Mouse (Mus musculus) intestine, embryonic 14.5 days (tissue): ENCODE results near the gene Fbxo42. TPM values are rescaled to one million over a fixed set of nuclear protein-coding genes. Genes with fewer than 3 reads are reported as not detected.

Source experiments
- ATAC-seq: fragments of 200-750 bp; cut with Nextera tagmentation; replicated peaks from 2 replicates; pipeline ENCODE4 v1.8.0; 2017; ENCODE audit warnings: low read depth, moderate number of reproducible peaks, moderate TSS enrichment, moderate library complexity; ENCODE audit not compliant: low FRiP score, low TSS enrichment
- DNase-seq: peaks from one replicate; pipeline ENCODE4 v3.0.0-alpha.2; 2018; ENCODE audit warnings: low spot score
- H3K27ac ChIP-seq: fragments of 300-500 bp; sonication (generic); 2 replicates; pipeline ENCODE4 v1.5.1; 2014; ENCODE audit warnings: low read depth, mild to moderate bottlenecking, control low read depth
- H3K27me3 ChIP-seq: fragments of 300-500 bp; sonication (generic); replicated peaks from 2 replicates; pipeline ENCODE4 v1.6.1; 2014; ENCODE audit warnings: low read length, control low read depth; ENCODE audit not compliant: control insufficient read depth, insufficient read depth
- H3K36me3 ChIP-seq: fragments of 300-500 bp; sonication (generic); 2 replicates; pipeline ENCODE4 v1.6.1; 2014; ENCODE audit warnings: low read length, control low read depth; ENCODE audit not compliant: control insufficient read depth, insufficient read depth
- H3K4me1 ChIP-seq: fragments of 300-500 bp; sonication (generic); replicated peaks from 2 replicates; pipeline ENCODE4 v1.6.1; 2014; ENCODE audit warnings: low read length, control low read depth, mixed read lengths; ENCODE audit not compliant: control insufficient read depth, insufficient read depth
- H3K4me2 ChIP-seq: fragments of 300-500 bp; sonication (generic); 2 replicates; pipeline ENCODE4 v1.6.1; 2014; ENCODE audit warnings: low read length
- H3K4me3 ChIP-seq: fragments of 300-500 bp; sonication (generic); 2 replicates; pipeline ENCODE4 v1.5.1; 2014; ENCODE audit warnings: low read depth, low read length, control low read depth, mixed read lengths
- H3K9ac ChIP-seq: fragments of 300-500 bp; sonication (generic); 2 replicates; pipeline ENCODE4 v1.6.1; 2014; ENCODE audit warnings: mild to moderate bottlenecking, low read length
- H3K9me3 ChIP-seq: fragments of 300-500 bp; sonication (generic); 2 replicates; pipeline ENCODE4 v1.6.1; 2016; ENCODE audit warnings: low read length, control low read depth; ENCODE audit not compliant: control insufficient read depth
- WGBS: fragments of 180-500 bp; shearing (Covaris S2); extraction: QIAGEN DNeasy Blood & Tissue Kit; methylation state at CpG from one replicate; pipeline ENCODE4 v1.1.7; 2014; 5-methylcytosine and 5-hydroxymethylcytosine counted together
- polyA plus RNA-seq: library from polyadenylated mRNA; unstranded; fragments of >200 nt; fragmentation: Nextera tagmentation; extraction: Ambion mirVana; gene quantifications from 2 replicates; pipeline ENCODE4 v1.2.1, GENCODE M21; 2014

Gene Fbxo42
- polyA plus RNA-seq, 1 experiment from 2014 or later: 26.0 TPM

- H3K36me3 ChIP-seq: no peaks in the 10 kb centered on the region
- H3K4me3 ChIP-seq: no peak overlapping the region
- WGBS: 71% methylated on average over 4 of the region's 4 CpGs
- no peak overlapping the region for H3K9ac ChIP-seq
- H3K4me2 ChIP-seq: no peak overlapping the region
- no peak for ATAC-seq
- no peak overlapping the region for H3K27ac ChIP-seq
- H3K4me1 ChIP-seq: peaks cover 18% of the 10 kb centered on the region
- no peak for DNase-seq
- no peaks in the 10 kb centered on the region for H3K27me3 ChIP-seq
- no peaks in the 10 kb centered on the region for H3K9me3 ChIP-seq
Measured at GRCm38 (mm10) chr4:141157485-141157884, 9.8 kb downstream of the Fbxo42 start.

- no peak for ATAC-seq
- Histone ChIP-seq H3K4me1 (peaks cover 18% of the 10 kb centered on the region), H3K4me3 (no peak overlapping the region), H3K27me3 (no peaks in the 10 kb centered on the region), H3K27ac (no peak overlapping the region), H3K4me2 (no peak overlapping the region), H3K9ac (no peak overlapping the region), H3K9me3 (no peaks in the 10 kb centered on the region), H3K36me3 (no peaks in the 10 kb centered on the region)
- no peak for DNase-seq
- WGBS: 70% methylated on average over 2 of the region's 2 CpGs
Measured at GRCm38 (mm10) chr4:141158609-141159008, 10.9 kb downstream of the Fbxo42 start.

- H3K4me3 ChIP-seq: no peak overlapping the region
- no peaks in the 10 kb centered on the region for H3K27me3 ChIP-seq
- 0 out of 2 replicates have a peak overlapping the region, but pooled peaks have one; percentile 45 for H3K27ac ChIP-seq
- ATAC-seq: peak; percentile 45; the same call in 1 of the 2 replicates
- no peak for DNase-seq
- WGBS: 40% methylated on average over 11 of the region's 11 CpGs
- no peak overlapping the region for H3K4me2 ChIP-seq
- H3K9me3 ChIP-seq: no peaks in the 10 kb centered on the region
- H3K36me3 ChIP-seq: no peaks in the 10 kb centered on the region
- peaks cover 17% of the 10 kb centered on the region for H3K4me1 ChIP-seq
- no peak overlapping the region for H3K9ac ChIP-seq
Measured at GRCm38 (mm10) chr4:141159093-141159492, 11.4 kb downstream of the Fbxo42 start.

- H3K9me3 ChIP-seq: no peaks in the 10 kb centered on the region
- no peaks in the 10 kb centered on the region for H3K36me3 ChIP-seq
- H3K27ac ChIP-seq: 0 out of 2 replicates have a peak overlapping the region, but pooled peaks have one; percentile 45
- DNase-seq: no peak
- no peak overlapping the region for H3K4me2 ChIP-seq
- H3K4me3 ChIP-seq: no peak overlapping the region
- H3K9ac ChIP-seq: no peak overlapping the region
- whole genome bisulfite sequencing: 41% methylated on average over 5 of the region's 5 CpGs
- H3K4me1 ChIP-seq: peaks cover 15% of the 10 kb centered on the region
- no peaks in the 10 kb centered on the region for H3K27me3 ChIP-seq
- ATAC-seq: no peak
Measured at GRCm38 (mm10) chr4:141159666-141160065, 12.0 kb downstream of the Fbxo42 start.

- no peak overlapping the region for H3K27ac ChIP-seq
- DNase-seq (no peak), ATAC-seq (no peak)
- no peaks in the 10 kb centered on the region for H3K9me3 ChIP-seq
- 79% methylated on average over 4 of the region's 4 CpGs for WGBS
- H3K36me3 ChIP-seq: no peaks in the 10 kb centered on the region
- no peak overlapping the region for H3K4me3 ChIP-seq
- H3K9ac ChIP-seq: no peak overlapping the region
- peaks cover 15% of the 10 kb centered on the region for H3K4me1 ChIP-seq
- H3K27me3 ChIP-seq: no peaks in the 10 kb centered on the region
- no peak overlapping the region for H3K4me2 ChIP-seq
Measured at GRCm38 (mm10) chr4:141160193-141160592, 12.5 kb downstream of the Fbxo42 start.

- 85% methylated on average over 6 of the region's 6 CpGs for WGBS
- DNase-seq (no peak), ATAC-seq (no peak)
- H3K4me2 ChIP-seq: no peak overlapping the region
- no peaks in the 10 kb centered on the region for H3K36me3 ChIP-seq
- H3K27ac ChIP-seq: no peak overlapping the region
- no peaks in the 10 kb centered on the region for H3K27me3 ChIP-seq
- H3K9ac ChIP-seq: no peak overlapping the region
- no peak overlapping the region for H3K4me3 ChIP-seq
- H3K4me1 ChIP-seq: peaks cover 9% of the 10 kb centered on the region
- no peaks in the 10 kb centered on the region for H3K9me3 ChIP-seq
Measured at GRCm38 (mm10) chr4:141161699-141162208, 14.0 kb downstream of the Fbxo42 start.

- no peak overlapping the region for H3K4me2 ChIP-seq
- no peaks in the 10 kb centered on the region for H3K9me3 ChIP-seq
- no peak overlapping the region for H3K27ac ChIP-seq
- peaks cover 9% of the 10 kb centered on the region for H3K36me3 ChIP-seq
- ATAC-seq (no peak), DNase-seq (no peak)
- H3K9ac ChIP-seq: no peak overlapping the region
- no peak overlapping the region for H3K4me3 ChIP-seq
- no peaks in the 10 kb centered on the region for H3K27me3 ChIP-seq
- H3K4me1 ChIP-seq: peaks cover 6% of the 10 kb centered on the region
- WGBS: 85% methylated on average over 5 of the region's 5 CpGs
Measured at GRCm38 (mm10) chr4:141163729-141164128, 16.0 kb downstream of the Fbxo42 start.

- Histone ChIP-seq H3K36me3 (peaks cover 21% of the 10 kb centered on the region), H3K4me3 (no peak overlapping the region), H3K27me3 (no peaks in the 10 kb centered on the region), H3K9ac (no peak overlapping the region), H3K4me1 (no peaks in the 10 kb centered on the region), H3K27ac (no peak overlapping the region), H3K9me3 (no peaks in the 10 kb centered on the region), H3K4me2 (no peak overlapping the region)
- DNase-seq (no peak), ATAC-seq (no peak)
- WGBS: 65% methylated on average over 8 of the region's 8 CpGs
Measured at GRCm38 (mm10) chr4:141165744-141166292, 18.1 kb downstream of the Fbxo42 start.

GRCm38 (mm10) chr4:141167156-141167555, 19.4 kb downstream of the Fbxo42 start:
- Histone ChIP-seq H3K27me3 (no peaks in the 10 kb centered on the region), H3K36me3 (peaks cover 31% of the 10 kb centered on the region), H3K9ac (no peak overlapping the region), H3K4me1 (no peaks in the 10 kb centered on the region), H3K4me2 (no peak overlapping the region), H3K27ac (no peak overlapping the region), H3K9me3 (no peaks in the 10 kb centered on the region), H3K4me3 (no peak overlapping the region)
- ATAC-seq: no peak
- 94% methylated on average over 3 of the region's 3 CpGs for WGBS
- no peak for DNase-seq
